Comparison of ENCODE assay signal across 7 mouse cellular contexts in the genomic region with DNA sequence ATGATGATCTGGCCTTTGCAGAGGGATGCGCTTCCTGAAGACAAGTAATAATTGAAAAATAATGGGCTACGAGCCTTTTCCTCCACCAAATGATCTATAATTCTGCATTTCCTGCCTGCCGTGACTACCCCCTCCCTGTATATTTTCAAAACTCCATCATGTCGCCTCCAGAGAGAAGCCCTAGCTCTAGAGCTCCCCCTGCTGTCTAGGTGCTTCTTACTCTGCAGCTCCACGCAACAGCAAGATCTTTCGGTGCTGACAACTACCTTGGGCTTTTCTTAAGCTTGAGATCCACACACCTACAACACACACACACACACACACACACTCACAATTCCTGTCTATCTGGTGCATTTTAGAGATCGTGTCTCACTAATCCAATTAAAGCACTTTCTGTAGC. TPM values are rescaled to one million over a fixed set of nuclear protein-coding genes. Genes with fewer than 3 reads are reported as not detected.
DNase-seq lines count a peak whose midpoint lies in the region; ATAC-seq and TF ChIP-seq lines count a peak whose summit lies in the region.

No protein-coding gene starts in this region.

- TF ChIP-seq EP300 in liver, postnatal 0 days (IDR thresholded peaks at IDR 0.05; ENCODE audit: low read depth): no peak

- ATAC-seq in liver, postnatal 0 days: no peak

- no peak overlapping the region for H3K27ac ChIP-seq in testis, adult 2 months (ENCODE audit: control insufficient read depth, insufficient read depth, low read depth, low read length)
- no peak overlapping the region for H3K27ac ChIP-seq in liver, postnatal 0 days (ENCODE audit: low read depth)

- no peak for TF ChIP-seq POLR2A in testis, adult 2 months (IDR thresholded peaks at IDR 0.05; ENCODE audit: control insufficient read depth, low read depth, low read length)

- no peaks in the 10 kb centered on the region for H3K4me1 ChIP-seq in testis, adult 2 months (ENCODE audit: control insufficient read depth, insufficient read depth, low read length)
- H3K4me1 ChIP-seq in liver, postnatal 0 days (ENCODE audit: insufficient read depth): no peaks in the 10 kb centered on the region

- no peak overlapping the region for H3K4me2 ChIP-seq in liver, postnatal 0 days (ENCODE audit: low read depth, low read length)

- H3K9me3 ChIP-seq in liver, postnatal 0 days (ENCODE audit: low read length): no peaks in the 10 kb centered on the region

- H3K9ac ChIP-seq in liver, postnatal 0 days (replicated peaks): no peak overlapping the region

- H3K36me3 ChIP-seq in testis, adult 2 months (ENCODE audit: control insufficient read depth, insufficient read depth, low read length): no peaks in the 10 kb centered on the region
- H3K36me3 ChIP-seq in liver, postnatal 0 days (replicated peaks; ENCODE audit: insufficient read depth, low read length): no peaks in the 10 kb centered on the region

- H3K27me3 ChIP-seq in testis, adult 2 months (ENCODE audit: control insufficient read depth, insufficient read depth, low read length): no peaks in the 10 kb centered on the region
- H3K27me3 ChIP-seq in liver, postnatal 0 days (ENCODE audit: insufficient read depth, low read length): no peaks in the 10 kb centered on the region

- H3K4me3 ChIP-seq in testis, adult 2 months (ENCODE audit: control insufficient read depth, low read depth, low read length): no peak overlapping the region
- H3K4me3 ChIP-seq in liver, postnatal 0 days (ENCODE audit: low read depth, low read length): no peak overlapping the region

- WGBS in liver, postnatal 0 days (ENCODE audit: insufficient replicate concordance): 36% methylated on average over 7 of the region's 7 CpGs

- DNase-seq in testis, postnatal 14 days (ENCODE audit: low spot score): no peak
- DNase-seq in adipocyte (ENCODE audit: low spot score): peak; percentile 73
- peak; percentile 13 for DNase-seq in embryo, embryonic 11.5 days (ENCODE audit: low read depth, low spot score)
- peak; percentile 64 for DNase-seq in kidney, postnatal 14 days
- DNase-seq in liver, postnatal 0 days: peak; percentile 68
- DNase-seq in skeletal muscle tissue, adult 2 months (ENCODE audit: low read depth, low spot score): peak; percentile 58

- TF ChIP-seq CTCF in testis, adult 2 months (IDR thresholded peaks at IDR 0.05; ENCODE audit: control insufficient read depth, insufficient read depth, insufficient replicate concordance, low read depth, low read length): peak; percentile 43; the same call in 1 of the 2 replicates
- TF ChIP-seq CTCF in liver, postnatal 0 days (IDR thresholded peaks at IDR 0.05; ENCODE audit: low read depth): peak; percentile 83

RNA-seq across cellular contexts. Expression of a gene that starts 17.6 kb away (rescaled TPM):
- 33.5 and 41.4 TPM in 2 replicates for polyA plus RNA-seq in testis, adult 2 months (2012; rRNA removed)
- polyA plus RNA-seq in liver, postnatal 0 days (2015; fragmentation: Nextera tagmentation; extraction: Ambion mirVana): 0.14 and 0.19 TPM in 2 replicates

RNA-seq across cellular contexts. Expression of a gene that starts 17.9 kb away (rescaled TPM):
- 17.1 and 20.6 TPM in 2 replicates for polyA plus RNA-seq in testis, adult 2 months (2012; rRNA removed)
- 2.0 and 2.1 TPM in 2 replicates for polyA plus RNA-seq in liver, postnatal 0 days (2015; fragmentation: Nextera tagmentation; extraction: Ambion mirVana)

Comparison
In these comparisons a context has a peak if more than half of its experiments do, and no peak if none do; other contexts are left out.
1. RNA of a gene that starts 17.6 kb away (polyA plus RNA-seq): 33.5 to 41.4 TPM in testis, adult 2 months; 0.14 to 0.19 TPM in liver, postnatal 0 days; every median in the first group is over 10 times any median in the second.